29 mouse cellular contexts compared by ENCODE assay signal in genomic region chr11:29626541-29626940, GRCm38 (mm10).
DNase-seq lines count a peak whose midpoint lies in the region; ATAC-seq lines count a peak whose summit lies in the region.
"Had no signal": no experiment of that assay in that cellular context is flagged by ENCODE, and none has a peak within 500 bp of the region (broad histone marks: within the 10 kb centered on the region; RNA-seq: fewer than 3 reads in every experiment).

No protein-coding gene starts in this region.

- intact Hi-C loops in heart, postnatal 25 days (cut with DNase I) = no loop called here

- H3K9ac ChIP-seq in heart, embryonic 14.5 days (ENCODE audit: low read length) = no peak overlapping the region
- no peak overlapping the region for H3K9ac ChIP-seq in stomach, embryonic 16.5 days (ENCODE audit: low read length)
- H3K9ac ChIP-seq: embryonic facial prominence, embryonic 13.5 days; forebrain, embryonic 12.5 days; forebrain, postnatal 0 days; limb, embryonic 13.5 days; midbrain, embryonic 12.5 days; neural tube, embryonic 13.5 days had no signal

- 13% methylated on average over 5 of the region's 5 CpGs for WGBS in heart, embryonic 14.5 days
- WGBS in stomach, embryonic 16.5 days = 28% methylated on average over 5 of the region's 5 CpGs

- no peak for ATAC-seq in heart, embryonic 14.5 days (ENCODE audit: insufficient number of reproducible peaks, insufficient read depth, low FRiP score, low read depth)
- ATAC-seq in stomach, embryonic 16.5 days (ENCODE audit: insufficient read depth, low FRiP score) = no peak
- ATAC-seq in megakaryocyte progenitor cell, adult 5-6 weeks (replicated peaks; ENCODE audit: poor library complexity) = no peak
- ATAC-seq: forebrain, postnatal 0 days; hindbrain, embryonic 16.5 days; intestine, embryonic 16.5 days had no signal

- H3K4me1 ChIP-seq in heart, embryonic 14.5 days (ENCODE audit: control insufficient read depth in 2 of 2, insufficient read depth in 2 of 2, low read length in 2 of 2) = peaks cover 0 to 3% of the 10 kb centered on the region in 2 experiments; a peak in 1 of 4 replicates
- H3K4me1 ChIP-seq in stomach, embryonic 16.5 days (ENCODE audit: control insufficient read depth, insufficient read depth, low read length) = no peaks in the 10 kb centered on the region
- H3K4me1 ChIP-seq: embryonic facial prominence, embryonic 13.5 days; limb, embryonic 13.5 days; megakaryocyte, embryonic 14.5 days; midbrain, embryonic 12.5 days; neural tube, embryonic 13.5 days had no signal

- H3K4me3 ChIP-seq in heart, embryonic 14.5 days (ENCODE audit: control insufficient read depth in 1 of 2, insufficient read depth in 1 of 2, low read depth in 1 of 2, low read length in 2 of 2) = no peak overlapping the region
- no peak overlapping the region for H3K4me3 ChIP-seq in stomach, embryonic 16.5 days (replicated peaks; ENCODE audit: low read length)
- H3K4me3 ChIP-seq: embryonic facial prominence, embryonic 13.5 days; forebrain, embryonic 12.5 days; limb, embryonic 13.5 days; megakaryocyte, embryonic 14.5 days; midbrain, embryonic 12.5 days; neural tube, embryonic 13.5 days had no signal

- no peaks in the 10 kb centered on the region for H3K9me3 ChIP-seq in heart, embryonic 14.5 days (ENCODE audit: control insufficient read depth, low read length)
- H3K9me3 ChIP-seq in stomach, embryonic 16.5 days (replicated peaks; ENCODE audit: control insufficient read depth, low read length) = no peaks in the 10 kb centered on the region
- H3K9me3 ChIP-seq: embryonic facial prominence, embryonic 13.5 days; forebrain, embryonic 12.5 days; G1E; limb, embryonic 13.5 days; megakaryocyte, embryonic 14.5 days; midbrain, embryonic 12.5 days; neural tube, embryonic 13.5 days had no signal

- H3K27me3 ChIP-seq in heart, embryonic 14.5 days (ENCODE audit: control insufficient read depth, insufficient read depth, low read length) = no peaks in the 10 kb centered on the region
- no peaks in the 10 kb centered on the region for H3K27me3 ChIP-seq in stomach, embryonic 16.5 days (ENCODE audit: control insufficient read depth, insufficient read depth, low read length)
- H3K27me3 ChIP-seq: embryonic facial prominence, embryonic 13.5 days; forebrain, embryonic 12.5 days; limb, embryonic 13.5 days; midbrain, embryonic 12.5 days; neural tube, embryonic 13.5 days had no signal

- peak overlapping the region; percentile 39 for H3K4me2 ChIP-seq in heart, embryonic 14.5 days (ENCODE audit: low read length)
- H3K4me2 ChIP-seq in stomach, embryonic 16.5 days (ENCODE audit: low read depth, low read length) = no peak overlapping the region
- H3K4me2 ChIP-seq: embryonic facial prominence, embryonic 13.5 days; forebrain, embryonic 12.5 days; limb, embryonic 13.5 days; liver, embryonic 11.5 days; midbrain, embryonic 12.5 days; neural tube, embryonic 13.5 days had no signal

- peak; percentile 56 for DNase-seq in heart, adult 11 months
- DNase-seq in heart, postnatal 25 days (ENCODE audit: low spot score) = no peak
- no peak for DNase-seq in heart, adult 9 months (ENCODE audit: low spot score in 2 of 2)
- peak; percentile 80 for DNase-seq in Muller cell, postnatal 12 days (ENCODE audit: inconsistent ontology term)
- DNase-seq: adrenal gland, postnatal 14 days; cerebellum, adult 11 months; cerebellum, adult 9-10 months; cerebellum, postnatal 36 days; embryo, embryonic 11 days; forebrain, postnatal 0 days; kidney, adult 8-10 months; kidney, postnatal 4 days; lung, postnatal 36 days; right cerebral cortex, postnatal 14 days; thymus, postnatal 25 days had no signal

- H3K36me3 ChIP-seq in heart, embryonic 14.5 days (ENCODE audit: control insufficient read depth, insufficient read depth, low read length) = no peaks in the 10 kb centered on the region
- no peaks in the 10 kb centered on the region for H3K36me3 ChIP-seq in stomach, embryonic 16.5 days (ENCODE audit: control insufficient read depth, insufficient read depth, low read length)
- H3K36me3 ChIP-seq: embryonic facial prominence, embryonic 13.5 days; forebrain, embryonic 12.5 days; G1E; limb, embryonic 13.5 days; midbrain, embryonic 12.5 days; neural tube, embryonic 13.5 days had no signal

- peak overlapping the region; percentile 57 to 59 for H3K27ac ChIP-seq in heart, embryonic 14.5 days (replicated peaks in 1 of 2; ENCODE audit: control insufficient read depth in 1 of 2, insufficient read depth in 1 of 2, low read depth in 2 of 2, low read length in 2 of 2)
- peak overlapping the region; percentile 1; the same call in 1 of the 2 replicates for H3K27ac ChIP-seq in stomach, embryonic 16.5 days (ENCODE audit: low read length)
- H3K27ac ChIP-seq: embryonic facial prominence, embryonic 13.5 days; forebrain, embryonic 12.5 days; kidney, postnatal 0 days; limb, embryonic 13.5 days; midbrain, embryonic 12.5 days; neural tube, embryonic 13.5 days had no signal

Comparison
In these comparisons a context has a peak if more than half of its experiments do, and no peak if none do; other contexts are left out.
1. DNase-seq: peak in heart, adult 11 months (single experiment) and Muller cell, postnatal 12 days (single experiment); none in heart, postnatal 25 days (single experiment) and heart, adult 9 months (0 of 2).